Comparison of ENCODE assay signal across 21 mouse cellular contexts in the genomic region with DNA sequence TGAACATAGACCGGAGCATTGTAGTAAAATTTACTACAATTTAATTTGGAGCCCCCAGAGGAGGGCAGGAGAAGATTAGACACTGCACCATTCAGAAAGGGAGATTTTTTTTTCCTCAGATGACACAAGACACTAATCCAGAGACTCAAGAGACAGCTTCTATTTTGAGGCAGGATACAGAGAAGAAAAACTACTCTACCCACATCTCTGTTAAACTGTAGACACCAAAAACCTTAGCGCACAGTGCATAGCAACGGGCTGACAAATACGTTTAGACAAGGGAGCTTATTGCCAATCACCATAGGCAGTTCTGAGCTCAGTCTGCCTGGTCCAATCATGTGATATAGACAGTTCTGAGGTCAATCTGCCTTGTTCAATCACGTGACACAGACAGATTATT.
"Had no signal": no experiment of that assay in that cellular context is flagged by ENCODE, and none has a peak within 500 bp of the region (broad histone marks: within the 10 kb centered on the region; RNA-seq: fewer than 3 reads in every experiment).

No protein-coding gene starts in this region.

- DNase-seq: liver, embryonic 13.5 days; liver, postnatal 0 days; lung, adult 2 months; lung, postnatal 14 days; lung, postnatal 36 days; midbrain, embryonic 14.5 days; right cerebral cortex, postnatal 14 days; right cerebral cortex, postnatal 4 days; thymus, adult 18-20 months; thymus, postnatal 14 days; thymus, postnatal 36 days had no signal

- ATAC-seq: liver, postnatal 0 days; lung, postnatal 0 days; midbrain, embryonic 16.5 days had no signal

- H3K4me3 ChIP-seq: liver, embryonic 13.5 days; liver, embryonic 15.5 days; lung, embryonic 15.5 days; midbrain, embryonic 10.5 days; midbrain, embryonic 12.5 days; neural tube, embryonic 12.5 days; stomach, embryonic 15.5 days had no signal

- H3K36me3 ChIP-seq: liver, embryonic 13.5 days; liver, embryonic 15.5 days; lung, embryonic 15.5 days; midbrain, embryonic 10.5 days; midbrain, embryonic 12.5 days; neural tube, embryonic 12.5 days; stomach, embryonic 15.5 days had no signal

- H3K4me1 ChIP-seq: liver, embryonic 13.5 days; liver, embryonic 15.5 days; lung, embryonic 15.5 days; midbrain, embryonic 10.5 days; midbrain, embryonic 12.5 days; neural tube, embryonic 12.5 days; stomach, embryonic 15.5 days had no signal

- H3K27ac ChIP-seq: liver, embryonic 13.5 days; liver, embryonic 15.5 days; lung, embryonic 15.5 days; macrophage; midbrain, embryonic 10.5 days; midbrain, embryonic 12.5 days; neural tube, embryonic 12.5 days; stomach, embryonic 15.5 days; stomach, postnatal 0 days had no signal

- H3K9me3 ChIP-seq: liver, embryonic 13.5 days; liver, embryonic 15.5 days; lung, embryonic 15.5 days; midbrain, embryonic 10.5 days; midbrain, embryonic 12.5 days; neural tube, embryonic 12.5 days; stomach, embryonic 15.5 days had no signal

- H3K27me3 ChIP-seq: liver, embryonic 13.5 days; liver, embryonic 15.5 days; lung, embryonic 15.5 days; midbrain, embryonic 12.5 days; neural tube, embryonic 12.5 days; stomach, embryonic 15.5 days had no signal

- H3K9ac ChIP-seq: liver, embryonic 13.5 days; liver, embryonic 15.5 days; liver, postnatal 0 days; lung, embryonic 15.5 days; midbrain, embryonic 12.5 days; neural tube, embryonic 12.5 days; stomach, embryonic 15.5 days had no signal
